7 mouse cellular contexts compared by ENCODE assay signal in the genomic region with DNA sequence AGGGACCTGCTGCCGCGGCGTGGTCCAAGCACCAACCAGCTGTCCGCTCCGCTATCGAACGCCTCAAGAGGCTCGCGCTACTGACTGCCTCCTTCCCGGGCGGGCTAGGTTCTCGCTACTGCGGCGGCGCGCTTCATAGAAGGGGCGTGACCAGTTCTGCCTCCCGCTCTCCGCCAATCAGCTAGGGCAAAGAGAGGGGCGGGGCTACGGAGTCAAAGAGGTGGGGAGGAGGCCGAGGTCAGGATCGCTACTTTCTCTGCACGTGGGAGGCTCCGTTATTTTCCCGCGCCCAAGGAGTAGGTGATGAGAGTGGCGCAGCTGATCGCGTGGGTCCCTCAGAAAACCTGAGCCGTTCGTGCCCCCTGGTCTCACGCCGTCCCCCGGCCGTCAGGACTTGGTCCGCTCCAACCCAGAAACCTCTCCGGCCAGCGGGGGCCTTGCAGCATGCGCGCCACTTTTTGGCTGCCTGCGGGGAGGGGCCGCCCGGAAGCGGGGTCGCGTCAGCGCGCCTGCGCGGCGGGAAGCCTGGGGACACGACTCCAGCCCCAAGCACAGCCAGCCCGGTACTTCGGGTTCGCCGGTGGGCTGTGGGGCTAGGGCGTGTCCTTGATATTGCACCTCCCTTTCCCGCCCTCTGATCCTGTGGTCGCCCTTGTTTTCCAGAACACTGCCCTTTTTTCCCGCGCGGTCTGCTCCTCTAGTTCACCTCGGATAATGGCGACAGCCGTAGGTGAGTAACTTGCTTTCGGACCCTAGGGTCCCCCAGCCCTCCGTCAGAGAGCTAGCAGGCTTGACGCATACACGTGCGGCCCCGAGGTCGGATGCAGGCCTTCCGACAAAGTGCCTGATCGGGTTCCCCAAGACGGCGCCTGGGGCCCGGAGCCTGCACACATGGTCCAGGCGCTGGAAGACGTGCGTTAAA. TPM values are rescaled to one million over a fixed set of nuclear protein-coding genes. Genes with fewer than 3 reads are reported as not detected.
DNase-seq lines count a peak whose midpoint lies in the region; ATAC-seq lines count a peak whose summit lies in the region.

Paics (plus strand) TSS at position 202 of the 922 bp plus-strand sequence.
Ppat (minus strand) TSS at position 473 of the 922 bp plus-strand sequence.

- 0% methylated on average over 76 of the region's 81 CpGs for WGBS in embryonic facial prominence, embryonic 11.5 days
- under 1% methylated on average over 81 of the region's 81 CpGs for WGBS in limb, embryonic 11.5 days
- under 1% methylated on average over 81 of the region's 81 CpGs for WGBS in midbrain, embryonic 14.5 days

- peak within 1 kb of the TSS; percentile 78 for H3K9ac ChIP-seq in embryonic facial prominence, embryonic 11.5 days (replicated peaks; ENCODE audit: low read length)
- peak within 1 kb of the TSS; percentile 71 for H3K9ac ChIP-seq in limb, embryonic 11.5 days (ENCODE audit: low read length)
- H3K9ac ChIP-seq in midbrain, embryonic 14.5 days (replicated peaks; ENCODE audit: low read length) = peak within 1 kb of the TSS; percentile 58

- peak; percentile 100 for DNase-seq in adrenal gland, postnatal 14 days
- DNase-seq in embryonic facial prominence, embryonic 11.5 days (ENCODE audit: low spot score) = peak; percentile 98
- DNase-seq in heart, adult 11 months = peak; percentile 100
- DNase-seq in kidney, adult 18-20 months = peak; percentile 98
- DNase-seq in limb, embryonic 11.5 days (ENCODE audit: low spot score) = peak; percentile 98
- peak; percentile 98 for DNase-seq in midbrain, embryonic 14.5 days
- DNase-seq in spleen, adult 18-20 months = peak; percentile 96 to 97

- H3K9me3 ChIP-seq in embryonic facial prominence, embryonic 11.5 days (replicated peaks; ENCODE audit: control insufficient read depth, low read length) = no peaks in the 10 kb centered on the region
- H3K9me3 ChIP-seq in limb, embryonic 11.5 days (ENCODE audit: control insufficient read depth, low read length) = no peaks in the 10 kb centered on the region
- no peaks in the 10 kb centered on the region for H3K9me3 ChIP-seq in midbrain, embryonic 14.5 days (ENCODE audit: control insufficient read depth, low read length)

- H3K4me2 ChIP-seq in embryonic facial prominence, embryonic 11.5 days (ENCODE audit: low read depth, low read length) = peak within 1 kb of the TSS; percentile 78
- peak within 1 kb of the TSS; percentile 48 for H3K4me2 ChIP-seq in limb, embryonic 11.5 days (ENCODE audit: low read depth, severe bottlenecking)
- H3K4me2 ChIP-seq in midbrain, embryonic 14.5 days (ENCODE audit: low read length) = peak within 1 kb of the TSS; percentile 91

- no peaks in the 10 kb centered on the region; the same call in 1 of the 2 replicates for H3K4me1 ChIP-seq in embryonic facial prominence, embryonic 11.5 days (ENCODE audit: control insufficient read depth, insufficient read depth, low read length)
- peaks cover 5% of the 10 kb centered on the region; the same call in 1 of the 2 replicates for H3K4me1 ChIP-seq in limb, embryonic 11.5 days (ENCODE audit: control insufficient read depth, insufficient read depth, low read length)
- peaks cover 23% of the 10 kb centered on the region for H3K4me1 ChIP-seq in midbrain, embryonic 14.5 days (ENCODE audit: control insufficient read depth, insufficient read depth, low read length)

- ATAC-seq in embryonic facial prominence, embryonic 11.5 days (replicated peaks; ENCODE audit: insufficient number of reproducible peaks, low FRiP score, low TSS enrichment, low read depth) = peak; percentile 96
- peak; percentile 97 for ATAC-seq in limb, embryonic 11.5 days (ENCODE audit: insufficient number of reproducible peaks, low FRiP score, low TSS enrichment, low read depth)
- peak; percentile 99 for ATAC-seq in midbrain, embryonic 14.5 days (ENCODE audit: low FRiP score, low TSS enrichment)

- no peaks in the 10 kb centered on the region for H3K36me3 ChIP-seq in embryonic facial prominence, embryonic 11.5 days (replicated peaks; ENCODE audit: control insufficient read depth, insufficient read depth, low read depth, low read length)
- H3K36me3 ChIP-seq in limb, embryonic 11.5 days (ENCODE audit: control insufficient read depth, insufficient read depth, low read length) = peaks cover 2% of the 10 kb centered on the region
- 0 out of 2 replicates have a peak, but pooled peaks cover under 1% of the 10 kb centered on the region for H3K36me3 ChIP-seq in midbrain, embryonic 14.5 days (ENCODE audit: control insufficient read depth, insufficient read depth, low read length)

- H3K27ac ChIP-seq in embryonic facial prominence, embryonic 11.5 days (replicated peaks; ENCODE audit: low read depth, low read length) = peak within 1 kb of the TSS; percentile 73
- peak within 1 kb of the TSS; percentile 57 for H3K27ac ChIP-seq in limb, embryonic 11.5 days (replicated peaks; ENCODE audit: low read depth, low read length)
- H3K27ac ChIP-seq in midbrain, embryonic 14.5 days (replicated peaks; ENCODE audit: low read depth, low read length) = peak within 1 kb of the TSS; percentile 71

- no peaks in the 10 kb centered on the region for H3K27me3 ChIP-seq in embryonic facial prominence, embryonic 11.5 days (ENCODE audit: control insufficient read depth, insufficient read depth, low read length)
- H3K27me3 ChIP-seq in limb, embryonic 11.5 days (ENCODE audit: control insufficient read depth, insufficient read depth, low read length) = no peaks in the 10 kb centered on the region
- H3K27me3 ChIP-seq in midbrain, embryonic 14.5 days (ENCODE audit: control insufficient read depth, insufficient read depth, low read length) = no peaks in the 10 kb centered on the region

- H3K4me3 ChIP-seq in embryonic facial prominence, embryonic 11.5 days (ENCODE audit: low read depth, low read length) = peak within 1 kb of the TSS; percentile 65
- peak within 1 kb of the TSS; percentile 67 for H3K4me3 ChIP-seq in limb, embryonic 11.5 days (ENCODE audit: low read depth, low read length)
- peak within 1 kb of the TSS; percentile 48 for H3K4me3 ChIP-seq in midbrain, embryonic 14.5 days (replicated peaks; ENCODE audit: low read depth, low read length)

RNA-seq across cellular contexts. Expression of gene Paics, which starts in this region (rescaled TPM):
- total RNA-seq in adrenal gland, postnatal 14 days (2021) = 205 and 214 TPM in 2 replicates
- polyA plus RNA-seq in embryonic facial prominence, embryonic 11.5 days (2014; fragmentation: Nextera tagmentation; extraction: Ambion mirVana) = 455 and 466 TPM in 2 replicates
- polyA plus RNA-seq in limb, embryonic 11.5 days (2014; fragmentation: Nextera tagmentation; extraction: Ambion mirVana) = 484 and 488 TPM in 2 replicates
- polyA plus RNA-seq in midbrain, embryonic 14.5 days (2014; fragmentation: Nextera tagmentation; extraction: Ambion mirVana) = 149 and 181 TPM in 2 replicates

RNA-seq across cellular contexts. Expression of gene Ppat, which starts in this region (rescaled TPM):
- total RNA-seq in adrenal gland, postnatal 14 days (2021) = 21.6 and 25.2 TPM in 2 replicates
- 41.9 and 49.6 TPM in 2 replicates for polyA plus RNA-seq in embryonic facial prominence, embryonic 11.5 days (2014; fragmentation: Nextera tagmentation; extraction: Ambion mirVana)
- polyA plus RNA-seq in limb, embryonic 11.5 days (2014; fragmentation: Nextera tagmentation; extraction: Ambion mirVana) = 42.5 and 45.6 TPM in 2 replicates
- 9.2 and 13.1 TPM in 2 replicates for polyA plus RNA-seq in midbrain, embryonic 14.5 days (2014; fragmentation: Nextera tagmentation; extraction: Ambion mirVana)

Comparison
In these comparisons a context has a peak if more than half of its experiments do, and no peak if none do; other contexts are left out.
1. Peak in every context shown above with its lines: DNase-seq, ATAC-seq, H3K4me3 ChIP-seq and H3K27ac ChIP-seq.